Mouse (Mus musculus) intestine, embryonic 16.5 days (tissue): ENCODE results near the gene Slc25a18. TPM values are rescaled to one million over a fixed set of nuclear protein-coding genes. Genes with fewer than 3 reads are reported as not detected.

Source experiments
- ATAC-seq: fragments of 200-750 bp; cut with Nextera tagmentation; 2 replicates; pipeline ENCODE4 v1.8.0; 2017; ENCODE audit warnings: moderate TSS enrichment, moderate library complexity
- H3K27ac ChIP-seq: fragments of 300-500 bp; sonication (generic); 2 replicates; pipeline ENCODE4 v1.5.1; 2014; ENCODE audit warnings: mild to moderate bottlenecking, low read length
- H3K27me3 ChIP-seq: fragments of 300-500 bp; sonication (generic); replicated peaks from 2 replicates; pipeline ENCODE4 v1.6.1; 2014; ENCODE audit warnings: low read length, control low read depth, mixed read lengths; ENCODE audit not compliant: control insufficient read depth, insufficient read depth
- H3K36me3 ChIP-seq: fragments of 300-500 bp; sonication (generic); 2 replicates; pipeline ENCODE4 v1.6.1; 2014; ENCODE audit warnings: low read length, control low read depth; ENCODE audit not compliant: control insufficient read depth, insufficient read depth
- H3K4me1 ChIP-seq: fragments of 300-500 bp; sonication (generic); 2 replicates; pipeline ENCODE4 v1.6.1; 2014; ENCODE audit warnings: low read length, control low read depth, mixed read lengths; ENCODE audit not compliant: control insufficient read depth, insufficient read depth
- H3K4me2 ChIP-seq: fragments of 300-500 bp; sonication (generic); 2 replicates; pipeline ENCODE4 v1.6.1; 2014; ENCODE audit warnings: low read depth, low read length, control low read depth
- H3K4me3 ChIP-seq: fragments of 300-500 bp; sonication (generic); 2 replicates; pipeline ENCODE4 v1.5.1; 2014; ENCODE audit warnings: mild to moderate bottlenecking, low read length
- H3K9ac ChIP-seq: fragments of 300-500 bp; sonication (generic); 2 replicates; pipeline ENCODE4 v1.6.1; 2014; ENCODE audit warnings: low read depth, low read length
- H3K9me3 ChIP-seq: fragments of 300-500 bp; sonication (generic); 2 replicates; pipeline ENCODE4 v1.6.1; 2016; ENCODE audit warnings: low read length, control low read depth; ENCODE audit not compliant: control insufficient read depth
- WGBS: fragments of 180-500 bp; shearing (Covaris S2); extraction: QIAGEN DNeasy Blood & Tissue Kit; methylation state at CpG from one replicate; pipeline ENCODE4 v1.1.7; 2014; 5-methylcytosine and 5-hydroxymethylcytosine counted together
- polyA plus RNA-seq: library from polyadenylated mRNA; unstranded; fragments of >200 nt; fragmentation: Nextera tagmentation; extraction: Ambion mirVana; gene quantifications from 2 replicates; pipeline ENCODE4 v1.2.1, GENCODE M21; 2015

The Slc25a18 gene
- polyA plus RNA-seq, 1 experiment from 2014 or later = not detected

- Histone ChIP-seq H3K4me2 (no peak overlapping the region), H3K27ac (no peak overlapping the region), H3K4me3 (no peak overlapping the region), H3K4me1 (no peaks in the 10 kb centered on the region), H3K36me3 (peaks cover 8% of the 10 kb centered on the region; the same call in 1 of the 2 replicates), H3K9me3 (no peaks in the 10 kb centered on the region), H3K9ac (no peak overlapping the region), H3K27me3 (no peaks in the 10 kb centered on the region)
- no peak for ATAC-seq
- 60% methylated on average over 5 of the region's 5 CpGs for WGBS
Observed at GRCm38 (mm10) chr6:120790717-120791116, 17.3 kb downstream of the Slc25a18 start.

GRCm38 (mm10) chr6:120792947-120793346, 19.6 kb downstream of the Slc25a18 start:
- no peak overlapping the region for H3K4me2 ChIP-seq
- WGBS = 83% methylated on average over 8 of the region's 8 CpGs
- no peak for ATAC-seq
- no peak overlapping the region for H3K27ac ChIP-seq
- H3K4me3 ChIP-seq = no peak overlapping the region
- no peaks in the 10 kb centered on the region for H3K4me1 ChIP-seq
- no peaks in the 10 kb centered on the region for H3K9me3 ChIP-seq
- H3K36me3 ChIP-seq = peaks cover 15% of the 10 kb centered on the region
- H3K27me3 ChIP-seq = no peaks in the 10 kb centered on the region
- no peak overlapping the region for H3K9ac ChIP-seq

- no peak overlapping the region for H3K4me3 ChIP-seq
- ATAC-seq = no peak
- 78% methylated on average over 5 of the region's 5 CpGs for WGBS
- H3K36me3 ChIP-seq = peaks cover 15% of the 10 kb centered on the region
- no peak overlapping the region for H3K4me2 ChIP-seq
- H3K27ac ChIP-seq = no peak overlapping the region
- H3K4me1 ChIP-seq = no peaks in the 10 kb centered on the region
- no peaks in the 10 kb centered on the region for H3K27me3 ChIP-seq
- H3K9ac ChIP-seq = no peak overlapping the region
- H3K9me3 ChIP-seq = no peaks in the 10 kb centered on the region
Observed at GRCm38 (mm10) chr6:120795422-120796086, 22.2 kb downstream of the Slc25a18 start.

GRCm38 (mm10) chr6:120796111-120796510, 22.7 kb downstream of the Slc25a18 start:
- 77% methylated on average over 2 of the region's 2 CpGs for WGBS
- H3K4me1 ChIP-seq = no peaks in the 10 kb centered on the region
- no peaks in the 10 kb centered on the region for H3K27me3 ChIP-seq
- H3K4me2 ChIP-seq = no peak overlapping the region
- peaks cover 15% of the 10 kb centered on the region for H3K36me3 ChIP-seq
- no peak overlapping the region for H3K4me3 ChIP-seq
- H3K27ac ChIP-seq = no peak overlapping the region
- H3K9ac ChIP-seq = no peak overlapping the region
- no peak for ATAC-seq
- H3K9me3 ChIP-seq = no peaks in the 10 kb centered on the region

- Histone ChIP-seq H3K4me3 (no peak overlapping the region), H3K27ac (no peak overlapping the region), H3K9me3 (no peaks in the 10 kb centered on the region), H3K27me3 (no peaks in the 10 kb centered on the region), H3K4me1 (no peaks in the 10 kb centered on the region), H3K9ac (no peak overlapping the region), H3K4me2 (no peak overlapping the region), H3K36me3 (peaks cover 15% of the 10 kb centered on the region)
- WGBS = 87% methylated on average over 7 of the region's 7 CpGs
- no peak for ATAC-seq
Observed at GRCm38 (mm10) chr6:120798019-120798418, 24.6 kb downstream of the Slc25a18 start.

GRCm38 (mm10) chr6:120798905-120799304, 25.5 kb downstream of the Slc25a18 start:
- no peak overlapping the region for H3K4me2 ChIP-seq
- no peaks in the 10 kb centered on the region for H3K27me3 ChIP-seq
- no peak overlapping the region for H3K27ac ChIP-seq
- no peaks in the 10 kb centered on the region for H3K9me3 ChIP-seq
- H3K9ac ChIP-seq = no peak overlapping the region
- H3K4me1 ChIP-seq = no peaks in the 10 kb centered on the region
- WGBS = 82% methylated on average over 4 of the region's 4 CpGs
- ATAC-seq = no peak
- peaks cover 11% of the 10 kb centered on the region for H3K36me3 ChIP-seq
- H3K4me3 ChIP-seq = no peak overlapping the region

- ATAC-seq = no peak
- H3K36me3 ChIP-seq = peaks cover 6% of the 10 kb centered on the region; the same call in 1 of the 2 replicates
- H3K27ac ChIP-seq = no peak overlapping the region
- H3K4me1 ChIP-seq = no peaks in the 10 kb centered on the region
- no peaks in the 10 kb centered on the region for H3K27me3 ChIP-seq
- no peak overlapping the region for H3K4me2 ChIP-seq
- no peak overlapping the region for H3K9ac ChIP-seq
- WGBS = 93% methylated on average over 4 of the region's 4 CpGs
- H3K9me3 ChIP-seq = no peaks in the 10 kb centered on the region
- H3K4me3 ChIP-seq = no peak overlapping the region
Observed at GRCm38 (mm10) chr6:120799581-120800041, 26.2 kb downstream of the Slc25a18 start.

- WGBS = 59% methylated on average over 5 of the region's 5 CpGs
Observed at GRCm38 (mm10) chr6:120806999-120807737, 33.8 kb downstream of the Slc25a18 start.

GRCm38 (mm10) chr6:120807738-120808081, 34.3 kb downstream of the Slc25a18 start:
- Histone ChIP-seq H3K4me3 (no peak overlapping the region), H3K36me3 (peaks cover 24% of the 10 kb centered on the region), H3K9ac (no peak overlapping the region), H3K27me3 (no peaks in the 10 kb centered on the region), H3K4me2 (no peak overlapping the region), H3K9me3 (no peaks in the 10 kb centered on the region), H3K4me1 (peaks cover 3% of the 10 kb centered on the region; the same call in 1 of the 2 replicates), H3K27ac (peak overlapping the region; percentile 62; the same call in 1 of the 2 replicates)
- 64% methylated on average over 4 of the region's 4 CpGs for WGBS
- peak; percentile 54; the same call in 1 of the 2 replicates for ATAC-seq

More at GRCm38 (mm10) chr6:120806999-120807737, 33.8 kb downstream of the Slc25a18 start:
- Histone ChIP-seq H3K27ac (no peak overlapping the region), H3K36me3 (peaks cover 24% of the 10 kb centered on the region), H3K9me3 (no peaks in the 10 kb centered on the region), H3K4me2 (no peak overlapping the region), H3K4me3 (no peak overlapping the region), H3K9ac (no peak overlapping the region), H3K4me1 (peaks cover 3% of the 10 kb centered on the region; the same call in 1 of the 2 replicates), H3K27me3 (no peaks in the 10 kb centered on the region)
- ATAC-seq = peak; percentile 58
